Mouse (Mus musculus) ES-E14 (cell line): ENCODE results near the gene Phxr2.

Experiments
- CHD2 ChIP-seq: IDR thresholded peaks from 2 replicates; pipeline ENCODE4 v1.6.1; 2014; ENCODE audit warnings: mild to moderate bottlenecking, low read depth, low read length, inconsistent platforms
- HCFC1 ChIP-seq: IDR thresholded peaks from 2 replicates; pipeline ENCODE4 v1.6.1; 2012; ENCODE audit warnings: low read length, inconsistent platforms, borderline replicate concordance; ENCODE audit not compliant: insufficient read depth
- MAFK ChIP-seq: IDR thresholded peaks from 2 replicates; pipeline ENCODE4 v1.6.1; 2014; ENCODE audit warnings: mild to moderate bottlenecking, low read depth, low read length, inconsistent platforms; ENCODE audit not compliant: insufficient read depth
- ZC3H11A ChIP-seq: IDR thresholded peaks from 2 replicates; pipeline ENCODE4 v1.6.1; 2012; ENCODE audit warnings: low read depth, mild to moderate bottlenecking, inconsistent platforms, low read length, borderline replicate concordance
- ZNF384 ChIP-seq: IDR thresholded peaks from 2 replicates; pipeline ENCODE4 v1.6.1; 2012; ENCODE audit warnings: low read depth, low read length, inconsistent platforms

- TF ChIP-seq CHD2 (no peak), MAFK (no peak), ZNF384 (no peak), HCFC1 (no peak), ZC3H11A (no peak)
These were observed 23.9 kb upstream of the Phxr2 start for GRCm38 (mm10) chr10:99150016-99150415.
